Mouse (Mus musculus) testis, postnatal 14 days (tissue): ENCODE data around the gene Dip2b.

Source experiments
- DNase-seq: peaks from one replicate; pipeline ENCODE4 v3.0.0; 2021; ENCODE audit warnings: low spot score

Dip2b gene

GRCm38 (mm10) chr15:100179685-100180084, 141.2 kb downstream of the Dip2b start:
- no peak for DNase-seq

- no peak for DNase-seq
Measured at GRCm38 (mm10) chr15:100180221-100180620, 141.8 kb downstream of the Dip2b start.

- DNase-seq, result no peak
Measured at GRCm38 (mm10) chr15:100181841-100182240, 143.4 kb downstream of the Dip2b start.

GRCm38 (mm10) chr15:100182526-100183280, 144.2 kb downstream of the Dip2b start:
- no peak for DNase-seq

GRCm38 (mm10) chr15:100183510-100183909, 145.0 kb downstream of the Dip2b start:
- no peak for DNase-seq

- DNase-seq, result no peak
Measured at GRCm38 (mm10) chr15:100184821-100185496, 146.5 kb downstream of the Dip2b start.

GRCm38 (mm10) chr15:100186234-100186633, 147.8 kb downstream of the Dip2b start:
- no peak for DNase-seq

GRCm38 (mm10) chr15:100186882-100187672, 148.6 kb downstream of the Dip2b start:
- no peak for DNase-seq

GRCm38 (mm10) chr15:100188542-100188941, 150.1 kb downstream of the Dip2b start:
- no peak for DNase-seq

GRCm38 (mm10) chr15:100188962-100189404, 150.5 kb downstream of the Dip2b start:
- no peak for DNase-seq

- DNase-seq, result no peak
Measured at GRCm38 (mm10) chr15:100190083-100190482, 151.6 kb downstream of the Dip2b start.

- no peak for DNase-seq
Measured at GRCm38 (mm10) chr15:100198983-100199745, 160.7 kb downstream of the Dip2b start.

GRCm38 (mm10) chr15:100199790-100200189, 161.3 kb downstream of the Dip2b start:
- DNase-seq, result no peak

- DNase-seq, result no peak
Measured at GRCm38 (mm10) chr15:100201806-100202205, 163.3 kb downstream of the Dip2b start.

GRCm38 (mm10) chr15:100202431-100203015, 164.1 kb downstream of the Dip2b start:
- no peak for DNase-seq

GRCm38 (mm10) chr15:100204574-100204973, 166.1 kb downstream of the Dip2b start:
- DNase-seq, result no peak

GRCm38 (mm10) chr15:100210013-100210412, 171.5 kb downstream of the Dip2b start:
- no peak for DNase-seq

- no peak for DNase-seq
Measured at GRCm38 (mm10) chr15:100213339-100213738, 174.9 kb downstream of the Dip2b start.

GRCm38 (mm10) chr15:100215092-100215491, 176.6 kb downstream of the Dip2b start:
- DNase-seq, result no peak

- DNase-seq, result no peak
Measured at GRCm38 (mm10) chr15:100216173-100216572, 177.7 kb downstream of the Dip2b start.

GRCm38 (mm10) chr15:100218018-100218417, 179.6 kb downstream of the Dip2b start:
- DNase-seq, result no peak
